Mouse (Mus musculus) megakaryocyte progenitor cell, adult 5-6 weeks (primary cell): ENCODE results near the gene Mageb3. TPM values are rescaled to one million over a fixed set of nuclear protein-coding genes. Genes with fewer than 3 reads are reported as not detected.
A peak's percentile ranks its signal among the peaks of the same experiment; 100 is the strongest.
"Not testable (repeated sequence)": the region's sequence is repeated elsewhere in the genome, so short reads cannot be mapped to it uniquely, and the experiment has no call there.

Experiments
- ATAC-seq: replicated peaks from 2 replicates; pipeline ENCODE4 v1.8.0; 2016; ENCODE audit warnings: mild to moderate bottlenecking, moderate TSS enrichment, inconsistent platforms; ENCODE audit not compliant: poor library complexity
- total RNA-seq, 2 experiments: library from RNA; stranded (forward) in 1 of 2; stranded (reverse) in 1 of 2; fragments of 157-497, 149-512 nt in 1 of 2; fragments of 200-1000 nt in 1 of 2; gene quantifications; 2 replicates each; pipeline versions ENCODE4 v1.2.3 to v1.2.4; 2015 to 2017

The Mageb3 gene
- total RNA-seq (2015) (0.20 and 0.42 TPM in 2 replicates), total RNA-seq (2017) (0.81 and 0.87 TPM in 2 replicates)

DNA sequence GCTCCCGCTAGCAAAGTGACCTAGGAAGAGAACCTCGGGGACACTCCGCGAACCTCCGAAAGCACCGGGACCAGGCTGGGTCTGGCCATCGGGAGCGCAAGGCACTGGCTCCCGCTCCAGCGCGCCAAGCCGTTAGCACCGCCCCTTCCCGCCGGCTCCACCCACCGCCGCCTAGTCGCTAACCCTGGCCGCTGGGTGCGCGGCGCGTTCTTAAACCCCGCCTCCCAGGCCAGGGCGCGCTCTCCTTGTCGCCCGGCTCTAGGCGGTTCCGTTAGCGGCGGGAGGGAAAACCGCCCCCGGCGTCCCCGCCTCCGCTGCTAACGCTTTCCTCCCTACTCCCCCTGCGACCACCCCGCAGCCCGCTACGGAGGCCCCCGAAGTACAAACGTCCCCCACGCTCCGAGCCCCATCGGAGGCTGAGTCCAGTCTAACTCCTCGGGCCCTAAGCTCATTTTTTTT, at the start of gene Mageb3, which contains the start of gene Ctdspl2:
Gene Mageb3 (minus strand): TSS at position 328 of the 459 bp plus-strand sequence.
Gene Ctdspl2 (plus strand): TSS at position 237 of the 459 bp plus-strand sequence.
- peak; percentile 89 for ATAC-seq

DNA sequence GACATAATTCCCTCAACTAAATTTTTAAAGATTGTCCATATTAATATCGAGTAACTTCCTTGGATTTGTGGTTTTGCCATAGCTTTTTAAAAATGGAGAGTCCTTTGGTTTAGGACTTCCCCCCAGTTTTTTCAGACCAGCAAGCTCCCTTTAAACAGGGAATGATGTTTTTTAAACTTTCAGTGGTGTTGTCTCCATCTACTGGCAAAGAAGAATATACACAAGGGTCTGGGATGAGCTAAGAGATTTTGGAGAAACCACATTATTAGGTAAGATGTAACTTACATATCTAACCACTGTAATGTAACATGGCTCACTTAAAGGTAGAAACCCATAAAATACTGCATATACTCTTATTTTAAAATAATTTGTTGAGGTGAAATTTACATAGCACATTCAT, 39.8 kb upstream of the Mageb3 start:
- peak; percentile 80 for ATAC-seq

DNA sequence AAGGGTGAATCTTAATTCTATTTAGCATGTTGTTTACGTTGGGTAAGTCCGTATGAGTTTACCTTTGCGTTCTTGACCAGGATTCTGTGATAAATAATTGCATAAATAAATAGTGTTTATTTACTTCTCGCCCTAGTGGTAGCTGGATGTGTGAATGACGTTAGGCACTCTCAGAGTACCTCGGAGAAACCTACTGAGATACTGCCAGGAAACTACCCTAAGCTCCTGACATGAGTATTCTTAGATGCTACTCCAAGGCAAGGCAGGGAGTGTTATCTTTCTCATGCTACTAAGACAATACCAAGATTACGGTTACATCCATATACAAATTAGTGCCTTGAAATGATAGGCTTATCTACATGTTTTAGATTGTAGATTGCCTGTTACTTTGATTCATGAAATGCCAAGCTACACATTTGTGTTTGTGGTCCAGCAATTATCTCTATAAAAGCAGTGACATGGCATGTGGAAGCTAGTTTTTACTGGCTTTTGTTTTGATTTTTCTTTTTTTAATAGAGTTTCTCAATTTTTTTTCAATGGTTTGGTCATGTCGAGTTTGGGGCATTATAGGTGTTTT, 1.4 kb upstream of the Mageb3 start:
- ATAC-seq: no peak

DNA sequence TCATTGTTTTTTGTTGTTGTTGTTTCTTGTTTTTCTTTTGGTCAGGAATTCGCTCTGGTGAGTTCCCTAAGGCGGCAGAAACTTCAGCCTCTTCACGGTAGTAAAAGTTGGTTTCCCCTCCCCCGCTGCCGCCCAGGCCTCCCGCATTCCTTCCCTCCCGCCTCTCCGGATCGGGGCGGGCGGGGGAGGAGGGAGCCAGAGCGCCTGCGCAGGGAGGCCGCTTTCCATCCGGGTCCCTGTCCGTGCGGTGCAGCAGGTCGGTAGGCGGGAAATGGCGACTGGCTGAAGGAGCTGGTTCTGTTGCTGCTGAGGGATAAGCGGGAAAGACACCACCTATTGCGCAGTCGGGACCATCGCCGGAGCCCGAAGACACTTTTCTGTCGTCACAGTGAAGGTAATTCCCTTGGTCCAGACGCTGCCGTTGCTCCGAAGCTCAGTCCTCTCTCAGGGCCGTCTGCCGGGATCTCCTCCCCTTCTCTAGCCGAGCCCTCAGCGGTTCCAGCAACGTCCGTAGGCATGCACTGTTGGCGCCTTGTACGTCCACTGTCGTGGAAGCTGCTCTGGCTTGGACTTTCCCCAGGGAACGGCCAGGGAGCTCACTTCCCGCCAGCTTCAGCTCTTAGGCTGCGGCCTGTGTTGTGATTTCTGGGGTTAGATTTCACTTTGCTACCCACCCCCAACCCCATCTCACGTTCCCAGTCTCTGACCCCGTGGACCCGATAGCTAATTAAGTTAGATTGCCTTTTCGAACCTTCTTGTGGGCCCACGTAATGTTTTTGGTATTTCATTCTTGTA, 529 bp upstream of the Mageb3 start:
- peak; percentile 80 for ATAC-seq

DNA sequence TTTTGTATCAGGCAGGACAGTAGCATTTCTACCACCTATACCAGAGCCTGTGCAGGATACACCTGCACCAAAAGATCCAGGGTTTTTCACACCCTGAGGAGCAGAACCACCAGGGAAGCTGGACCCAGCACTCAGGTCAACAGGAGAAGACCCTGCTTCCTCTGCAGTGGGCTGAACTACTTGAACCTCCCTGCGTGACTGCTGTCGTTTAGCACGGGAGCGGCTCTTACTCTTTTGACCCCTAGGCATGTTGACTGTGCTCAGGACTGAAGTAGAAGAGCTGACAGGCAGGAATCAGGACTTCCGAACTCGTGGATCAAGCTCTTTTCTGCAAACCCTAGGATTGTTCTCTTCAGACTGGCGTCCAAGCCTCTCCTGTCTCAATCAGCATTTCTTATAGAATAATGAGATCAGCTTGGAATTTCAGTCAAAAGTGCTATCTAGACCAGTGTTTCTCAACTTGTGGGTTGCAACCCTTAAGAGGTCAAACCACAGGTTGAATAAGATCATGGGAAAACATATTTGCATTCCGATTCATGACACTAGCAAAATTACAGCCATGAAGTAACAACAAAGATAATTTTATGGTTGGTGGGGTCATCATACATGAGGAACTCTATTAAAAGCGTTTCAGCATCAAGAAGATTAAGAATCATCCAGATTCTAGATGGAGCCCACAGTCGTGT, 778 bp downstream of the Mageb3 start:
- ATAC-seq: 0 out of 2 replicates have a peak, but pooled peaks have one; percentile 6

DNA sequence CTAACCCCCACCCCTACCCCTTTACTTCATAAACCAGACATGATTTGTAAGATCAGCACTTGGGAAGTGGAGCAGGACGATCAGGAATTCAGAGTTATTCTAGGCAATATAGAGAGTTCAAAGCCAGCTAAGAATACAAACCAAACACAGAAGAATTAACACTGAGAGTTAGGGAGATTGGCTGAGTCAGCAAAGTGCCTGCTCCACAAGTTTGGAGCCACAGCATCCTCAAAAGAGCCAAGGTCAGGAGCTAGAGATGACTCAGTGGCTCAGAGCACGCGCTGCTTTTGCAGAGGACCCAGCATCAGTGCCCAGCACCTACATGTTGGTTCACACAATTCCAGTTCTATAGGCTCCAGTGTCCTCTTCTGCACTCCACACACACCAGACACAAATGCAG, 12.5 kb downstream of the Mageb3 start:
- ATAC-seq: no peak

DNA sequence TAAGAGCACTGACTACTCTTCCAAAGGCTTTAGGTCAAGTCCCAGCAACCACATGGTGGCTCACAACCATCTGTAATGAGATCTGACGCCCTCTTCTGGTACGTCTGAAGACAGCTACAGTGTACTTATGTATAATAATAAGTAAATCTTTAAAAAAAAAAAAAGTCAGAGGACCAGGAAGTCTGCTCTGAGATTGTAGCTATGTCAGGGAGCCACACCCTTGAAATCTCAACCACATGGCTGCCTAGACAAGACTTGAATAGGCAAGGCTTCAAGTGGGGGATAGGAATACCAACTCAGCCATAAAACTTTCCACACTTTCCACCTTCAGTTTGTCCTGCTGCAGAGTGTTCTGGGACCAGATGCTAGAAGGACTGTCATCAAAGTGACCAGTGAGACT, 18.3 kb downstream of the Mageb3 start:
- not testable (repeated sequence) for ATAC-seq

DNA sequence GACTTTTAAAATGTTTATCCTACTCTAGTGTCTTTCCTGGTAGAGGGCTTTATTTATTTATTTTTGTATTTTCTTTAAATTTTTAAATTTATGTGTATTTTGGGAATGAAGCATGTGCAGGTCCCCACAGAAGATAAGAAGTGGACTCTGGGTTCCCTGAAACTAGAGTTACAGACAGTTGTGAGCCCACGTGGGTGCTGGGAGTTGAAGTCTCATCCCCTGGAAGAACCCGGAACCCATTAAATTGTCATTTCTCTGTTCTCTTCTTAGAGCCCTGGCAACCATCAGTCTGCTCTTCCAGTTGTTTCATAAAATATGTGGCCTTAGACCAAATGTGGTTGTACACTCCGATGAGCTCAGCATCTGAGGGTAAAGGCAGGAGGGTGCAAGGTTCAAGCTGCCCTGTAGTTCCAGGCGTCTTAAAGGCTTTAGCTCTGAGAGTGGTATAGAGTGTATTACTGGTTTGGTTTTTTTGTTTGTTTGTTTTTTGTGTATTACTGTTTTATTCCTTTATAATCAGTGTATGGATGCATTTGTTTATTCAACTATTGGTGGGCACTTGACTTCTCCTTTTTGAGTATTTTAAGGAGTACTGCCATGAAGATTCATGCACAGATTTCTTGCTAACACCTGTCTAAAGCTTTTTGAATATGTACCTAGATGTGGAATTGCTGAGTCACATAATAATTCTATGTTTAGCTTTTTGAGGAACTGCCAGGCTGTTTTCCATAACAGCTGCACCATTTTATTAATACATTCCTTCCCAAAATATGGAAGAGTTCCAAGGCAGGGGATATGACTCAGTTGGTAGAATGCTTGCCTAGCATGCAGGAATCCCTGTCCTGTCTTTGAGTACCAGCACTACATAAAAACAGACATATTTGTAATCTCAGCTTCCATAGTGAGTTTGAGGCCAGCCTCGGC, 39.6 kb downstream of the Mageb3 start:
- no peak for ATAC-seq

DNA sequence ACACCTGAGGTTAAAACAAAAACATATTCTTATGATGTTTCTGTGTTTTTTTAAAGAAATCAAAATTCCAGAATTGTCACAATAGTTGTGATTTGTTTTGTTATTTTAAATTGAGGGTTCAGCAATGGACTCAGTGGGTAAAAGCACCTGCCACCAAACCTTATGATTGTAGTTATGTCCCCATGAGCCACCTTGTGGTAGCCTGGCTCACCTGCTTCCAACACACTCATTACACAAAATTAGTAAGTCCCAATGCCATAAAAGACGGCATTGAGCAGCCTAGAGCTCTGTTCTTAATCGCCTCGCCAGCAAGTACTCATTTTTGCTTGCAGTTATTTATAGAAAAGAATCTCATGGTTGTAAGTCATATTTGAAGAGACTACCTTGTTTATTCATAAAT, 45.9 kb downstream of the Mageb3 start:
- ATAC-seq: no peak

Other genes starting within 250 kb of the Mageb3 start
- gene Frmd5, start 149.0 kb downstream of the Mageb3 start, total RNA-seq (2015): not detected in 2 replicates
- not detected in 2 replicates for gene Frmd5, start 149.0 kb downstream of the Mageb3 start, total RNA-seq (2017)
- gene Casc4, start 89.1 kb downstream of the Mageb3 start, total RNA-seq (2015): 8.9 and 10.0 TPM in 2 replicates
- gene Casc4, start 89.1 kb downstream of the Mageb3 start, total RNA-seq (2017): 7.5 and 13.9 TPM in 2 replicates
- 47.7 and 57.0 TPM in 2 replicates for gene Ctdspl2, start 91 bp downstream of the Mageb3 start, total RNA-seq (2015)
- 60.0 and 79.7 TPM in 2 replicates for gene Ctdspl2, start 91 bp downstream of the Mageb3 start, total RNA-seq (2017)
- 33.0 and 33.2 TPM in 2 replicates for gene Eif3j1, start 72.5 kb upstream of the Mageb3 start, total RNA-seq (2015)
- 29.2 and 29.4 TPM in 2 replicates for gene Eif3j1, start 72.5 kb upstream of the Mageb3 start, total RNA-seq (2017)
- gene Spg11, start 162.3 kb upstream of the Mageb3 start, total RNA-seq (2015): 8.9 and 10.5 TPM in 2 replicates
- 11.3 and 13.4 TPM in 2 replicates for gene Spg11, start 162.3 kb upstream of the Mageb3 start, total RNA-seq (2017)
- 3,812 and 4,089 TPM in 2 replicates for gene B2m, start 191.6 kb upstream of the Mageb3 start, total RNA-seq (2015)
- gene B2m, start 191.6 kb upstream of the Mageb3 start, total RNA-seq (2017): 1,717 and 2,014 TPM in 2 replicates
- 0.46 TPM in 1 of 2 replicates, not detected in the other for gene Trim69, start 204.6 kb upstream of the Mageb3 start, total RNA-seq (2015)
- not detected in 2 replicates for gene Trim69, start 204.6 kb upstream of the Mageb3 start, total RNA-seq (2017)
- 0.05 TPM in 1 of 2 replicates, not detected in the other for gene Patl2, start 230.1 kb upstream of the Mageb3 start, total RNA-seq (2015)
- gene Patl2, start 230.1 kb upstream of the Mageb3 start, total RNA-seq (2017): 0.07 TPM in 1 of 2 replicates, not detected in the other
- not detected in 2 replicates for gene Terb2, start 230.2 kb upstream of the Mageb3 start, total RNA-seq (2015)
- gene Terb2, start 230.2 kb upstream of the Mageb3 start, total RNA-seq (2017): not detected in 2 replicates